Mouse (Mus musculus): Measurements from ENCODE around the gene Tagln.

DNA sequence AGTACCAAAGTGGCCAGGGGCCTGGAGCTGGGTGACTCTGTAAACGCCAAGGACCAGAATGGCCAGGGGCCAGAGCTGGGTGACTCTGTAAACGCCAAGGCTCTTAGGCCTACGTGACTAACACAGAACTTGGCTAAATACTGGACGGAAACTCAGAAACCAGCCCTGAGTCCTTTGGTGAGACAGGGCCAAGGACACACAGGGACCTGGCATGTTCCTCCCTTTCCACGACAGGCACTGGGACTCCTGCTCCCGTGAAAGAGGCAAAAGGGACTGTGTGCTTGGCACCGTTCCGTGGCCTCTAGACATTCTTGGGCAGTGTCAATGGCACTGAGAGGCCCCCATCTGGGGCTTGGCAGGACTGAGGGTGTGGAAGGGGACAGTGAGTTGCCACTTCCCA, 2.2 kb upstream of the Tagln start:
- TF ChIP-seq CTCF (IDR thresholded peaks at IDR 0.05; ENCODE audit: borderline replicate concordance, extremely low read depth, insufficient read depth, insufficient read length): no peak
- no peak for TF ChIP-seq POLR2A (IDR thresholded peaks at IDR 0.05; ENCODE audit: borderline replicate concordance, extremely low read depth, insufficient read depth, insufficient read length, poor library complexity, severe bottlenecking)

Measured in brain, embryonic 14.5 days (tissue).